Mouse (Mus musculus) layer of hippocampus, adult 2 months (tissue): ENCODE data around the gene Map3k12. TPM values are rescaled to one million over a fixed set of nuclear protein-coding genes. Genes with fewer than 3 reads are reported as not detected.

Experiments
- DNase-seq, 2 experiments: peaks; one replicate each; pipeline ENCODE4 v3.0.0; 2022; ENCODE audit warnings: low spot score in 2 of 2
- H3K27ac ChIP-seq: fragments of 200-600 bp; 2 replicates; pipeline ENCODE4 v1.8.1; 2022
- H3K4me3 ChIP-seq: fragments of 200-600 bp; 2 replicates; pipeline ENCODE4 v1.8.1; 2022; ENCODE audit warnings: mild to moderate bottlenecking
- CTCF ChIP-seq: fragments of 200-600 bp; conservative IDR thresholded peaks from 2 replicates; pipeline ENCODE4 v1.8.1; 2022; ENCODE audit warnings: antibody characterized with exemption, mild to moderate bottlenecking, moderate library complexity
- total RNA-seq, 2 experiments: library from RNA; stranded (reverse); gene quantifications; 2 replicates each; pipeline ENCODE4 v1.2.3; 2021

The Map3k12 gene
- total RNA-seq, 2 experiments from 2014 or later = 95.0 to 99.9 TPM

DNA sequence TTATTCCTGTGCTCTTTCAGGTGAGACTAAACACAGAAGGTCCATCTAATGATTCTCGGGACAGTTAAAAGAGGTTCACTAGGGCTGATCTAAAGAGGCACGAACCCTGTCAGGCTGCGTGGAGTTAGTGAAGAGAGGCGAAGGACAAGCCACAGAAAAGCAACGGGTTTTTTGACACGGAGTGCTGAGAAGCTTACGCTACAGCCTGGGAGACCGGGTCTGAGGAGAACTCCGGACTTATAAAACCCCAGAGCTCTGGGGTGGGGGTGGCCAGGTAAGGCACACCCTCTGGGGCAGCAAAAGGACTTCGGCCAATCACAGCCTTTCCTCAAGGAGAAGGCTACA is 739 bp upstream of the Map3k12 start:
- TF ChIP-seq CTCF = no peak
- no peak for DNase-seq

GRCm38 (mm10) chr15:102516293-102516692 is 571 bp downstream of the Map3k12 start:
- DNase-seq = no peak
- peak overlapping the region; percentile 96 for H3K27ac ChIP-seq
- H3K4me3 ChIP-seq = peak overlapping the region; percentile 91
- TF ChIP-seq CTCF = peak; percentile 28

More for the DNA sequence above, 739 bp upstream of the Map3k12 start:
- H3K4me3 ChIP-seq = peak overlapping the region; percentile 91
- H3K27ac ChIP-seq = peak overlapping the region; percentile 96

DNA sequence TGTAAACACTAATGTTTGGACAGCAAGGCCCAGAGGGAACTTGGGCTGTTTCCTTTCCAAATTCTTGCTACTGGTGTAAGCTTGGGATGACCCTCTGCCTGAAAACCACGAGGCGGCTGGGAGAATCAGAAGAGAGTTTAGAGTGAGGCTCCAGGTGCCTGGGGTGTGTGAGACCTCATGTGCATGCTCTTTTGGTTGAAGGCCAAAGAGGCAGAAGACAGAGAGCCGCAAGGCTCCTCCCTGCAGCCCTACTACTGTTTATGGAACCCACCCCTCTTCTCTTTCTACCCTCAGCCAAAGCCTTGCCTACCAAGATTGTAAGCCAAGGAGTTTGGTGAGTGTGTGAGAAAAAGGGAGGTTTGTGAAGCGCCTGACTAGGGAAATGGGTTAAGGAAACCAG is 1.1 kb downstream of the Map3k12 start:
- no peak for TF ChIP-seq CTCF
- Histone ChIP-seq H3K27ac (peak overlapping the region; percentile 96), H3K4me3 (peak overlapping the region; percentile 91)
- no peak for DNase-seq

GRCm38 (mm10) chr15:102515261-102515660 is 1.6 kb downstream of the Map3k12 start:
- peak overlapping the region; percentile 96; the same call in 1 of the 2 replicates for H3K27ac ChIP-seq
- peak overlapping the region; percentile 91 for H3K4me3 ChIP-seq
- TF ChIP-seq CTCF = no peak
- no peak for DNase-seq

DNA sequence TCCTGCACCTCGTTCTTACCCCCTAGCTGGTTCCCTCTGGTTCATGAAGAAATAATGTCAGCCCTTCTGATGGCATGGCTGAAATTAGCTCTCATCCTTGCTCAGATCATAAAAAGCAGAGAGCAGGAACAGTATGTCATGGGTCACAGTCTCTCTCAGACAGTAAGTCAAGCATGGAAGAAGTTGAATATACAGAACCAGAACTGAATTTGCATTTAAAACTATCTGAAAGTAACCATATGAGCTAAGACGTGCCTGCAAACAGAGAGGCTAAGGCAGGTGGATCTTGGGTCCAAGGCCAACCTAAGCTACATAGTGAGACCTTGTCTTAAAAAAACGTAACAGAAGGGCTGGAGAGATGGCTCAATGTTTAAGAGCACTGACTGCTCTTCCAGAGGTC is 3.9 kb downstream of the Map3k12 start:
- no peak overlapping the region for H3K4me3 ChIP-seq
- no peak for DNase-seq
- H3K27ac ChIP-seq = peak overlapping the region; percentile 93; the same call in 1 of the 2 replicates
- TF ChIP-seq CTCF = no peak

DNA sequence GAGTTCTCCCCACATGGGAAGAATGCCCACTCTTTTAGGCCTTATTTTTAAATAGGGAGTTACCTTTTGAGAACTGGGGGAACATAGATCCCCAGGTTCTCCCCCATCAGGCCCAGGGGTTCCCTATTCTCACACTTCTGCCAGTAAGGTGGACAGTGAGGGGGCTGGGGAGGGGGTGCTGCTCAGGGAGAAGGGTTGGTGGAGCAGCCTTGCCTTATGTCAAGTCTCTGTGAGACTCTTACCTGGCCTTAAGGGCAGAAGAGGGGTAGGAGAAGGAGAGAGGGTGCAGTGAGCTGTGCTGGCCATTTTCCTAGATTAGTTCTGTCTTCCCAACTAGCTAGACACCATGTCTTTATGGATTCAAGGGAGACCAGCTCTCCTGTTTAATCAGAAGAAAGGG is 4.4 kb downstream of the Map3k12 start:
- Histone ChIP-seq H3K4me3 (no peak overlapping the region), H3K27ac (peak overlapping the region; percentile 93; the same call in 1 of the 2 replicates)
- no peak for TF ChIP-seq CTCF
- DNase-seq = no peak

DNA sequence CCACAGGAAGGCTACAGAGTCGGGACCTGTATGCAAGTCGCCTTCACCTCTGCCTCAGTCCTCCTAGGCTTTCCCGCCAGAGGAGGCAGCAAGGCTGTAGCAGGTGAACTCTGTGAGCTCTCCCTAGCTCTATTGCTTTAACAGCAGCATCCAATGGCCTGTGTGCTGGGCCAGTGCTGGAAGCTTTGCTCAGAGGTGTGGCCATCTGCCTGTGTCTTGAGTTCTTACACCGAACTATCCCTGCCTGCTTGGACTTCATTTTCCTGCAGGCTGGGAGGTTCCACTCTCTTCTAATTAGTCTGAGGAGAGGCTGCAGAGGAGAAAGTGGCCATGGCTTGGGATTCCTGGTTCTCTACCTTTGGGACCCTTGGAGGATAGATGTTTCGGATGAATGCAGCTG is 4.9 kb downstream of the Map3k12 start:
- TF ChIP-seq CTCF = no peak
- no peak for DNase-seq
- Histone ChIP-seq H3K4me3 (no peak overlapping the region; the same call in 1 of the 2 replicates), H3K27ac (peak overlapping the region; percentile 93; the same call in 1 of the 2 replicates)

- DNase-seq = no peak
- no peak for TF ChIP-seq CTCF
- Histone ChIP-seq H3K4me3 (peak overlapping the region; percentile 85), H3K27ac (peak overlapping the region; percentile 93)
Measured at GRCm38 (mm10) chr15:102511285-102511833, 5.5 kb downstream of the Map3k12 start.

GRCm38 (mm10) chr15:102510590-102511284 is 6.1 kb downstream of the Map3k12 start:
- H3K4me3 ChIP-seq = peak overlapping the region; percentile 85
- no peak for TF ChIP-seq CTCF
- peak overlapping the region; percentile 93 for H3K27ac ChIP-seq
- DNase-seq = peak; percentile 87 to 91

DNA sequence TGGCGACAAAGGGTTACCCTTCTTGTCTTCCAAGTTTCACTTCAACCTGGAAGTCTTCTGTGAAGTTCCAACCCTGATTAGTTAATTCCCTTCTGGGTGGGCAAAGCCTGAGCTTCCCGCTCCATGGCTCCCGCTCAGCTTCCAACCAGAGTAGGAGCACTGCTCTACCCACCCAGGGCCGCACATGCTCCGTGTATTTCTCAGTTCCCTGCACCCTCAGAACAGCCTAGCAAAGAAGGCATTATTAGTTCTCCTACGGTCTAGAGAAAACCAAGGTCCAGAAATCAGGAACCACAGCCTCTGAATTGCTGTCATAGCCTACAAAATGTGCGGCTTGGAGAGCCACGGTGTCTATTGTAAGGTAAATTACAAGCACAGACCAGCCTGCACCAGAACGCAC is 6.8 kb downstream of the Map3k12 start:
- Histone ChIP-seq H3K4me3 (peak overlapping the region; percentile 85), H3K27ac (peak overlapping the region; percentile 93)
- DNase-seq = no peak
- no peak for TF ChIP-seq CTCF

DNA sequence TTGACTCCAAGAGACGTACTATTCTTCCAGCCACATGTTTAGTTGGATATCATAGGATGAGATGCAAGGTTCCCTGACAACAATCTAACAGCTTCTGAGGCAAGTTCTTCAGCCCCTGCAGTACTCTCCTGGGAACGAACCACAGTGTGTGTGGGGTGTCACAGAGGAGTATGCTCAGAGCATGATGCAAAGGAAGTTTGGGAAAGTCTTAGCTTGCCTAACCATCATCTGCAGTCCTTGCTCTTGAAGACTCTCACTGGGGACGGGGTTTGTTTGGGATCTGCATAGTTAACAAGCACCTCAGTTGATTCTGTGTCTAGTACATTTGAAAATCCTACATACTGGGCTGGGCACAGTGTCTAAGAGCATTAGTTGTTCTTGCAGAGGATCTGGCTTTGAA is 8.5 kb downstream of the Map3k12 start:
- no peak overlapping the region for H3K27ac ChIP-seq
- no peak for DNase-seq
- no peak for TF ChIP-seq CTCF
- no peak overlapping the region for H3K4me3 ChIP-seq

GRCm38 (mm10) chr15:102507561-102507960 is 9.3 kb downstream of the Map3k12 start:
- DNase-seq = no peak

DNA sequence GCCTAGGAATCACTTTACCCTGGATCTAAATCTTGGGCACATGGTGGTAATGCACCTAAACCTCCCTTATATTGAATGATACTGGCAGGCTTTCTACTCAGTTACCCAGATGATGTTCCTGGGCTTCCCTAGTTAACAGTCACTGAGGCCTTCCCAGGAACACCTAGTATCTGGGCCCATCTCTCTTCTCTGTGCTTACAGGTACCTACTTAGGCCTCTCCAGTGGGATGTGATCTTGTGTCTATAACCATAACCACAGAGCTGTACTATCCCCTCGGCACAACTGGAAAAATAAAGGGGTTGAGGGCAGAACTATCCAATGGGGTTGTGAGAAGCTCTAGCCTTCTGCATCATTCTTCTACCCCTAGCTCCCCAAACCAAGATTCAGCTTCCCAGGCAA is 10.0 kb downstream of the Map3k12 start:
- no peak for DNase-seq
- no peak for TF ChIP-seq CTCF
- Histone ChIP-seq H3K4me3 (no peak overlapping the region), H3K27ac (no peak overlapping the region)

More at GRCm38 (mm10) chr15:102507561-102507960, 9.3 kb downstream of the Map3k12 start:
- Histone ChIP-seq H3K4me3 (no peak overlapping the region), H3K27ac (no peak overlapping the region)
- no peak for TF ChIP-seq CTCF

DNA sequence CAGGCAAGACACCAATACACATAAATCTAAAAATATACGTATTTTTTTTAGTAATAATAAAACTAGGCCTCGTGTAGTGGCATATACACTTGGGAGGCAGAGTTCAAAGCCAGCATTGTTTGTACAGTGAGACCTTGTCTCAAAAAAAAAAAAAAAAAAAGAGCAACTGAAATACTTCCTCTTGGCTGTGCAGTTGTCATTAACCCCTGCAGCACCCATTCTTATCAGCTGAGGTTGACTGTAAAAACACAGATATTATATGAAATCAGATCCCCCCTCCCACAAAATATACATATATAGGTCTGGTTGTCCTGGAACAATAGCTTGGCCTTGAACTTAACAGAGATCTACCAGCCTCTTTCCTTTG is 10.4 kb downstream of the Map3k12 start:
- Histone ChIP-seq H3K4me3 (no peak overlapping the region), H3K27ac (no peak overlapping the region)
- DNase-seq = no peak
- no peak for TF ChIP-seq CTCF
